Mouse (Mus musculus): Measurements from ENCODE around the gene Cisd2. TPM values are rescaled to one million over a fixed set of nuclear protein-coding genes. Genes with fewer than 3 reads are reported as not detected.

Gene Cisd2
- polyA plus RNA-seq, 1 experiment from 2014 or later: 70.2 TPM

GRCm38 (mm10) chr3:135438913-135439531, 15.3 kb upstream of the Cisd2 start:
- peak overlapping the region; percentile 100 for H3K27ac ChIP-seq (ENCODE audit: low read length)
- H3K4me2 ChIP-seq (replicated peaks; ENCODE audit: low read depth, low read length): peak overlapping the region; percentile 95
- no peaks in the 10 kb centered on the region for H3K27me3 ChIP-seq (ENCODE audit: insufficient read depth, low read length)
- H3K9me3 ChIP-seq (ENCODE audit: low read length): no peaks in the 10 kb centered on the region
- peak; percentile 74 for ATAC-seq (ENCODE audit: low FRiP score, low TSS enrichment)
- under 1% methylated on average over 62 of the region's 76 CpGs for WGBS
- peaks cover 17% of the 10 kb centered on the region for H3K4me1 ChIP-seq (ENCODE audit: insufficient read depth, low read length)
- peak overlapping the region; percentile 64 for H3K4me3 ChIP-seq (ENCODE audit: low read length)
- H3K9ac ChIP-seq (replicated peaks; ENCODE audit: low read length): peak overlapping the region; percentile 99
- H3K36me3 ChIP-seq (ENCODE audit: insufficient read depth, low read length): peaks cover 3% of the 10 kb centered on the region; the same call in 1 of the 2 replicates

DNA sequence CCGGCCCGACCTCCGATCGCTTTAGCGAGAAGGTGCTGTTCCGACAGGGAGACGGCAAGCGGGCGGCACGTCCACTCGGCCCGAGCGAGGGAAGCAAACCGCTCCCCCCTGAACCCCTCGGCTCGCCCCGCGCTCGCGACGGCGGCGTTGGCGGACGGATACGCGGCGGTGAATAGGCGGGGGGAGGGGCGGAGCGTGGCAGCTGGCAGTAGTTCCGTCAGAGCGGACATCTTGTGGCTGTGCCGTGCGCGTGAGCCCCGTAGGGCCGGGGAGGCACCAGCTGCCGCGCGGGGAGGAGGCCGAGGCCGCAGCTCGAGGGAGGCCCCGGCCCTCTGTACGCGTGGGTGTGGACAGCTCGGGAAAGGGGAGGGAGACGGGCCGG, 14.8 kb upstream of the Cisd2 start:
- Histone ChIP-seq H3K9ac (replicated peaks; ENCODE audit: low read length) (peak overlapping the region; percentile 99), H3K4me1 (ENCODE audit: insufficient read depth, low read length) (peaks cover 16% of the 10 kb centered on the region), H3K27me3 (ENCODE audit: insufficient read depth, low read length) (no peaks in the 10 kb centered on the region), H3K4me2 (replicated peaks; ENCODE audit: low read depth, low read length) (peak overlapping the region; percentile 21), H3K27ac (ENCODE audit: low read length) (peak overlapping the region; percentile 100), H3K36me3 (ENCODE audit: insufficient read depth, low read length) (peaks cover 3% of the 10 kb centered on the region; the same call in 1 of the 2 replicates), H3K9me3 (ENCODE audit: low read length) (no peaks in the 10 kb centered on the region), H3K4me3 (ENCODE audit: low read length) (peak overlapping the region; percentile 64)
- ATAC-seq (ENCODE audit: low FRiP score, low TSS enrichment): peak; percentile 84
- WGBS: 0% methylated on average over 25 of the region's 50 CpGs

DNA sequence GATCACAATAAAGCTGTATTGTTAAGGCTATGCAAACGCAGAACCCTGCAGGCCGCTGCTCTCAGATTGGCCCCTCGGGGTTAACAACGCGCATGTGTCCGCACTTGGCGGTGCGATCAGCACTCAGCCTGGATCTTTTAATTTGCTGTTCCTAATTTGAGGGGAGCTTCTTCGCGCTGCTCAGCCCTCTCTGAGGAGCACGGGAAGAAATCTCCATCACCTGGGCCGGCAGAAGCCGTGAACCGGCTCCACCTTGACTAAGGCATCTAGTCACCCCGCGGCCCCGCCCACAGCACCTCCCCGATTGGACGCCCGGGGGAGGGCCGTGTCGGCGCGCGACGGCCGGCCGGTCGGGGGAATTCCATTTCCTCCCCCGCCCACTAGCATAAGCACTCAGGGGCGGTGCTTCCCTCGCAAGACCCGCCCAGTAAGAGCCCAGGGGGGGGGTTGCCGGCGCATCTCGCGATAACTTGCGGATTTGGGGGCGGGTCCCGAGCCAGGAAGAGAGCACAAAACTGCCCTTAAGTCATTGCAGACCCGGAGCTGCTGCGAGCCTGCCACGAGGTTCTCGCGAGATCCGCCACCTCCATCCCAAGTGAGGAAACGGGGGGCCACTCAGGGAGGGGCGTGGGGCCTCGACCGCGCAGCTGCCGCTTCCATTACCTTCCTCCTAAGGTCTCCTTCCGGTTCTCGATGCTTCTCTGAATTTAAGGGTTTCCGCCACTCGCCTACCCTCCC, 14.2 kb upstream of the Cisd2 start, which contains the start of gene Ube2d3:
Gene Ube2d3, plus strand, starts transcription at position 392 of the 738 bp plus-strand sequence.
- Histone ChIP-seq H3K27ac (ENCODE audit: low read length) (peak within 1 kb of the TSS; percentile 100), H3K9ac (replicated peaks; ENCODE audit: low read length) (peak within 1 kb of the TSS; percentile 99), H3K4me1 (ENCODE audit: insufficient read depth, low read length) (peaks cover 10% of the 10 kb centered on the region), H3K4me3 (ENCODE audit: low read length) (peak within 1 kb of the TSS; percentile 64), H3K36me3 (ENCODE audit: insufficient read depth, low read length) (peaks cover 3% of the 10 kb centered on the region; the same call in 1 of the 2 replicates), H3K9me3 (ENCODE audit: low read length) (no peaks in the 10 kb centered on the region), H3K27me3 (ENCODE audit: insufficient read depth, low read length) (no peaks in the 10 kb centered on the region), H3K4me2 (replicated peaks; ENCODE audit: low read depth, low read length) (peak within 1 kb of the TSS; percentile 60)
- under 1% methylated on average over 56 of the region's 56 CpGs for WGBS
- ATAC-seq (ENCODE audit: low FRiP score, low TSS enrichment): peak; percentile 96

DNA sequence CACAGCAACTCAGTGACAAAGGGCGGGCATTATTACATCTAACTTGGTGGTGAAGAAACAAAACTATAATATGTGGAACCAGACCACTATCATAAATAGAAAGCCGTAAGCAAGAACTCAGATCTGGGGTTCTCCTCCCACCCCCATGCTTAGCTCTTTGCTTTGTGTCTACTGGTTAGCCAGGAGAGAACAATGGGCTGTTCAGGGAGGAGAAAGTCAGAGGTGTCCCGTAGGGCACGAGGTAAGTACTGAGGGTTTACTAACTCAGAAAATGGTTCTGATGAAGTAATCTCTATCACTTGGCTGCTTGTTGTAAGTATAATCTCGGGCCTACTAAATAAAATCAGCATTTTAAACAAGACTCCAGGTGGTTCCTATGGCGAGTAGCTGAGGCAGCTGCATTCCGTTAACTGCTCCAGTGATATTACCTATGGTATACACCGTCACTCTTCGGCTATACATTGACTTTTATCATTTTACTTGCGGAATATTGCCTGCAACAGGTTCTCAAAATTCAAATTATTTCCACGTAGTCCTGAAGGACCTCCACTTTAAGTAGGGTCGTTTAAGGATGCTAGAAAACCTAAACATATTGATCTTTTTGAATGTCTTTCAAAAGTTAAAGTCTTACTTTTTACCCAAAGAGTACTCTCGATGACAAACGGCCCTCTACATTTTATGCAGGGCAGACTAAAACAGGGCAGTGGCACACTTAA, 13.3 kb upstream of the Cisd2 start:
- ATAC-seq (ENCODE audit: low FRiP score, low TSS enrichment): no peak

DNA sequence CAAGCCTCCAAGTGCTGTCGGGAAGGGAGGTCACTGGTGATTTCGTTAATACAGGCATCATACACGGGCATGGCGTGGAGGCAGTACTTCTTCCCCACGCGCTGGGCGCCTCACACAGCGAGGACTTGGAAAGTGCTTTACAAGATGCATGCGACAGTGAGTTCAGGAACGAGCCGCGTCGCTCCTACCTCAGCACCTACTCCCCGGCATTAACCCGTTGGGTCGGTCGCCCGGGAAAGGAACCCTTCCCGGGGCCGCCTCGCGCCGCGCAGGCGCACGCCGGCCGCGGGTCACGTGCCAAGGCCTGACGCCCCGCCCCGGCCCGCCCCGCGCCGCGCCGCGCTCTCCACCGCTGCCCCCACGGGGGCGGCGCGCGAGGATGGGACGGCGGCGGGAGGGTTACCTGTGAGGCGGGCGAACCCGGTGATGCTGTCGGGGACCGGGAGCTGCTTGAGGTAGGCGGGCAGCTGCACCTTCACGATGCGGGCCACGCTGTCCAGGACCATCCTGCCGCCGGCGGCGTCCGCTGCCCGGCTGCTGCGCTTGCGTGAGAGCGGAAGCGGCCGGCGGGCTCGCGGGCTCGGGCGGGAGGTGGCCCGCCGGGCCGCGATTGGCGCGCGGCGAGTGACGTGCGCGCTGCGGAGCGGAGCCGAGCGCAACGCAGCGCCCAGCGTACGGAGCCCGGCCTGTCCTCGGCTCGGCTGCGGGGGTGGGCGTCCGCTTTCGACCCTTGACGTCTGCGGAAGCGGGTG, 693 bp downstream of the Cisd2 start:
- Histone ChIP-seq H3K9me3 (ENCODE audit: low read length) (no peaks in the 10 kb centered on the region), H3K4me2 (replicated peaks; ENCODE audit: low read depth, low read length) (peak overlapping the region; percentile 81), H3K4me3 (ENCODE audit: low read length) (peak overlapping the region; percentile 74), H3K4me1 (ENCODE audit: insufficient read depth, low read length) (peaks cover 15% of the 10 kb centered on the region), H3K36me3 (ENCODE audit: insufficient read depth, low read length) (no peaks in the 10 kb centered on the region; the same call in 1 of the 2 replicates), H3K27me3 (ENCODE audit: insufficient read depth, low read length) (no peaks in the 10 kb centered on the region), H3K27ac (ENCODE audit: low read length) (peak overlapping the region; percentile 94), H3K9ac (replicated peaks; ENCODE audit: low read length) (peak overlapping the region; percentile 89)
- peak; percentile 99 for ATAC-seq (ENCODE audit: low FRiP score, low TSS enrichment)
- under 1% methylated on average over 77 of the region's 103 CpGs for WGBS

More for the DNA sequence above, 13.3 kb upstream of the Cisd2 start:
- peak overlapping the region; percentile 100 for H3K27ac ChIP-seq (ENCODE audit: low read length)
- peak overlapping the region; percentile 64 for H3K4me3 ChIP-seq (ENCODE audit: low read length)
- peaks cover 3% of the 10 kb centered on the region; the same call in 1 of the 2 replicates for H3K36me3 ChIP-seq (ENCODE audit: insufficient read depth, low read length)
- peak overlapping the region; percentile 60 for H3K4me2 ChIP-seq (replicated peaks; ENCODE audit: low read depth, low read length)
- no peaks in the 10 kb centered on the region for H3K27me3 ChIP-seq (ENCODE audit: insufficient read depth, low read length)
- H3K4me1 ChIP-seq (ENCODE audit: insufficient read depth, low read length): peaks cover 9% of the 10 kb centered on the region
- no peaks in the 10 kb centered on the region for H3K9me3 ChIP-seq (ENCODE audit: low read length)
- H3K9ac ChIP-seq (replicated peaks; ENCODE audit: low read length): peak overlapping the region; percentile 70
- WGBS: 46% methylated on average over 14 of the region's 14 CpGs

DNA sequence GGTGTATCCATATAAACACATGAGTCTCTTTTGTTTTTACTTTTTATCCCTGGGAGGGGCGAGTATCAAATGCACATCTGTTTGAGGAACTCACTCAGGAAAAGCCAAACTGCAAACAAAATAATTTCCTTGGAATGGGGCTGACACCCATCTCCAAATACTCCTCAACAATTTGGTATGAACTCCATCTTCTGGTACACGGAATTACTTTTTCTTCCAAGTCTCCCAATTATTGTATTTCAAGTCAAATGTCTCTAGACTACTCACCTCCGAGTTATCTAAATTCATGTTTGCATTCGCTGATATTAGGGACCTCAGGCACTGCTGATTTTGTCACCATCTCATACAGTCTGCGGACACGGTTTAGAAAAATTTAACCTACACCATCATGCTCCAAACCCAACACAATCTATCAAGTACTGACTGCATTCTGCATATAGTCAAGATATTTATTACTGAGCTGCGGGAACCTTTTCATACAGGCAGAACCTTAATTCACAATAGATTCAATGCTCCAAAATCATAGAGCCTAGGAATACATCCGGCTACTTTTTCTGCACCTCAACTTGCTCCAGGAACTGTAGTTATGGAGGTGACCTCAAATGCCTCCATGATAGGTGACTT, 1.4 kb downstream of the Cisd2 start:
- H3K4me1 ChIP-seq (ENCODE audit: insufficient read depth, low read length): peaks cover 15% of the 10 kb centered on the region
- peak overlapping the region; percentile 89 for H3K9ac ChIP-seq (replicated peaks; ENCODE audit: low read length)
- H3K4me2 ChIP-seq (replicated peaks; ENCODE audit: low read depth, low read length): peak overlapping the region; percentile 81
- peak overlapping the region; percentile 74 for H3K4me3 ChIP-seq (ENCODE audit: low read length)
- H3K27ac ChIP-seq (ENCODE audit: low read length): peak overlapping the region; percentile 94
- no peaks in the 10 kb centered on the region for H3K9me3 ChIP-seq (ENCODE audit: low read length)
- no peak for ATAC-seq (ENCODE audit: low FRiP score, low TSS enrichment)
- WGBS: 20% methylated on average over 8 of the region's 8 CpGs
- no peaks in the 10 kb centered on the region for H3K27me3 ChIP-seq (ENCODE audit: insufficient read depth, low read length)
- no peaks in the 10 kb centered on the region for H3K36me3 ChIP-seq (ENCODE audit: insufficient read depth, low read length)

DNA sequence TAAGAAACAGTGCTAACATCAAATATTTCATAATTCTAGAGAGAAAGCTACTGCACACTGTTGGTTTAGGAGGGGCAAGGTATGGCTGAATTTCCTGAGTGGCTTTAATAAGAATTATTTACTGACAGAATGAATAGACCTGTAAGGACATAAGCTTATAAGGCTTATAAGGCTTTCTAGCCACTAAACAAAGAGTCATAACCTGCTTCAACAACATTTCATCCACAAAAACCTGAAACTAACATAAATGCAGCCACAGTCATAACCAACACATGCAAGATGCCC, 2.5 kb downstream of the Cisd2 start:
- no peaks in the 10 kb centered on the region for H3K27me3 ChIP-seq (ENCODE audit: insufficient read depth, low read length)
- H3K4me1 ChIP-seq (ENCODE audit: insufficient read depth, low read length): peaks cover 15% of the 10 kb centered on the region
- no peaks in the 10 kb centered on the region for H3K9me3 ChIP-seq (ENCODE audit: low read length)
- H3K9ac ChIP-seq (replicated peaks; ENCODE audit: low read length): no peak overlapping the region
- ATAC-seq (ENCODE audit: low FRiP score, low TSS enrichment): no peak
- H3K4me3 ChIP-seq (ENCODE audit: low read length): no peak overlapping the region
- H3K36me3 ChIP-seq (ENCODE audit: insufficient read depth, low read length): no peaks in the 10 kb centered on the region
- H3K4me2 ChIP-seq (replicated peaks; ENCODE audit: low read depth, low read length): no peak overlapping the region
- H3K27ac ChIP-seq (ENCODE audit: low read length): no peak overlapping the region

GRCm38 (mm10) chr3:135420542-135421309, 3.0 kb downstream of the Cisd2 start:
- no peak overlapping the region for H3K4me2 ChIP-seq (replicated peaks; ENCODE audit: low read depth, low read length)
- H3K4me3 ChIP-seq (ENCODE audit: low read length): no peak overlapping the region
- H3K9ac ChIP-seq (replicated peaks; ENCODE audit: low read length): no peak overlapping the region
- no peaks in the 10 kb centered on the region for H3K27me3 ChIP-seq (ENCODE audit: insufficient read depth, low read length)
- no peaks in the 10 kb centered on the region for H3K9me3 ChIP-seq (ENCODE audit: low read length)
- 86% methylated on average over 9 of the region's 9 CpGs for WGBS
- no peak overlapping the region for H3K27ac ChIP-seq (ENCODE audit: low read length)
- H3K4me1 ChIP-seq (ENCODE audit: insufficient read depth, low read length): peaks cover 15% of the 10 kb centered on the region
- H3K36me3 ChIP-seq (ENCODE audit: insufficient read depth, low read length): no peaks in the 10 kb centered on the region
- no peak for ATAC-seq (ENCODE audit: low FRiP score, low TSS enrichment)
